Mouse (Mus musculus): ENCODE data around the gene 4930507D05Rik.
"Not testable (repeated sequence)": the region's sequence is repeated elsewhere in the genome, so short reads cannot be mapped to it uniquely, and the experiment has no call there.

Gene 4930507D05Rik

GRCm38 (mm10) chr10:62474944-62475343 lies 25.7 kb downstream of the 4930507D05Rik start:
- DNase-seq (ENCODE audit: extremely low spot score, low read depth, low spot score) = no peak

DNA sequence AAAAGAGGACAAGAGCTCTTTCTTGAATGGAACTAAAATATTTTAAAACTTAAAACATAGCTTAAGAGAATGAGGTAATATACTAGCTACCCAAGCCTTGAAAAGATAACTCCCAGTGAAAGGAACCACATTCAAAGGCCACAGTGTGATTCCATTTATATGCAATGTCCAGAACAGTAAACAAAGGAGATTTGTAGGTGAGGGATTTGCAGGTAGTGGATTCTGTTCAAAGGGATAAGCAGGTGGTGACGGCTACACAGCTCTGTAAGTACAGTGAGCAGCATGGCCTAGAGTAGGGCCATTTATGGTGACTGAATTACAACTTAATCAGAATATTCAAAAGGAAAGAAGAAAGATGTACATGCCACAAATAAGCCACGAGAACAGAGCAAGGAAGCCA lies 27.7 kb downstream of the 4930507D05Rik start:
- no peak for DNase-seq (ENCODE audit: extremely low spot score, low read depth, low spot score)

DNA sequence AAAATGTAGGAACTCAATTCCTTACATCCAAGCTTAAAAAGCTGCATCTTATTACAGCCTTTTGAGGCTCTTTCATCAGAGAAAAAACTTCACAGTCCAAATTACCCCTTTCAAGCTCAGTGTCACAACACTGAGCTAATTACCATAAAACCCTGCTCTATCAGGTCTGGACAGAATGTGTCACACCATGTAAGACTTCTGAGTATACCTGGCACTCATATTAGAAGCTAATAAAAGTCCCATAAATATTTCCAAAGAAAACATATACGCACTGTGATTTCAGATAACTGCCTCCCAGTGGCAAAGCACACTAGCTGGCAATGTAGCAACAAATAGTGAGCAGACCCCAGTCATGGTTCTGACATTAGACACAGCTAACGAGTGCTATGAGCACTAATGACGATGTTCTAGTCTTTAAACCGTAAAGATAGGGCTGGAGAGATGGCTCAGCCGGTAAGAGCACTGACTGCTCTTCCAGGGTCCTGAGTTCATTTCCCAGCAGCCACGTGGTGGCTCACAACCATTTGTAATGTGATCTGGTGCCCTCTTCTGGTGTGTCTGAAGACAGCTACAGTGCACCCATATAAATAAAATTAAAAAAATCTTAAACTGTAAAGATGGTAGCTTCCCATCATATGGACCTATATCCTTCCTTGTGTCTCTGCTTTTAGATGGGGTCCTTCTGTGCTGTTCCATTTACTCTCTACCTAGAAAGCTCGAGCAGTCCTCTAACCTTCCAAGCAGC lies 32.0 kb downstream of the 4930507D05Rik start:
- DNase-seq (ENCODE audit: extremely low spot score, low read depth, low spot score) = no peak

- DNase-seq (ENCODE audit: extremely low spot score, low read depth, low spot score) = no peak
Measured at GRCm38 (mm10) chr10:62485878-62486582, 36.7 kb downstream of the 4930507D05Rik start.

DNA sequence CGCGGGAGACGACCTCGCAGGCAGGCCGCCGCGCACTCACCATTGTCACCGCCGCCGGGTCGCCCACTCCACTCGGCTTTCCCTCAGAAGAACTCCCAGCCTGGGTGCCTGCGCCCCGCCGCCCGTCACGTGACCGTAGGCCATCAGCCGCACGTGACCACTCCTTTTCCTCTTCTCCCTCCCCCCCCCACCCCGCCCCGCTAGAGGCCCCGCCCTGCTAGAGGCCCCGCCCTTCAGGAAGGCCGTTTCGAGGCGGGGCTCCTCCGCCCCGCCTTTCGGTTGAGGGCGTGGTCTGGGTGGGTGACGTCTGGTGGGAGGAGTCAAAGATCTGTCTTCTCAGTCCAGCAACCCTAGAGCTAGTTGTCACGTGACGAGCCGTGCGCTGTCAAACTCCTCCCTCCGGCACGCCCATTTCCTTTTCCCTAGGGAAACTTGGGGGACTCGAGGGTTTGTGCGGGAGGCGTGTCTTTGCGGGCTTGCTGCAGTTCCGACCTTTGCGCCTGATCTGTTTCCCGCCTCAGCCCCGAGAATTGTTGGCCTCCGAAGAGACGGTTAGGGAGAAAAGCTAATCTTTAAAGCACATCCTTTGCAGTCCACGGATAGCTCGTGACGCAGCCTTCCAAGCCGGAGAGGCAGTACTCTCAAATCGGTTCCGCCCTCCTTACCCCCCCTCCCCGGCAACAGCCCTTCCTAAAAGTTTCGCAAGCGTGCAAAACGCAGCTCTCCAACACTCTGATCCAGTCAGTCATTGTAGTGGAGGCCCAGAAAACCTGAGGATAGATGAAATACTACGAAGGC lies 37.5 kb downstream of the 4930507D05Rik start, which contains the start of gene Vps26a:
Gene Vps26a (minus strand): TSS at position 188 of the 798 bp plus-strand sequence.
- DNase-seq (ENCODE audit: extremely low spot score, low read depth, low spot score) = peak; percentile 98

DNA sequence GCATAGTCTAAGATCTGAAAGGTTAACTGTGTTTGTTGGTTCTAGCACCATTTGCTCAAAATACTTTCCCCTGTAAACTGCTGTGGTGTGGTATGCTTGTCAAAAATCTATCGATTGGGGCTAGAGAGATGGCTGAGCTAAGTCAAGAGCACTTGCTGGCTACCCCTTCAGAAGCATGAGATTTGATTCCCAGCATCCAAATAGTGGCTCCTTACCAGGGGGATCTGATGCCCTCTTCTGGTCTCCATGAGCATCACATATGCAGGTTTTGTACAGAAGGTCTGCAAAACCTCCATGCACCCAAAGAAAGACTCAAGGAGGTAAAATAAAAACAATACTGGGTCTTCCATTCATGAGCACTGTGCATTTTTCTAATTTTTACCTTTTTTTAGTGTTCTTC lies 39.0 kb downstream of the 4930507D05Rik start:
- no peak for DNase-seq (ENCODE audit: extremely low spot score, low read depth, low spot score)

GRCm38 (mm10) chr10:62491681-62492080 lies 42.4 kb downstream of the 4930507D05Rik start:
- DNase-seq (ENCODE audit: extremely low spot score, low read depth, low spot score) = not testable (repeated sequence)

DNA sequence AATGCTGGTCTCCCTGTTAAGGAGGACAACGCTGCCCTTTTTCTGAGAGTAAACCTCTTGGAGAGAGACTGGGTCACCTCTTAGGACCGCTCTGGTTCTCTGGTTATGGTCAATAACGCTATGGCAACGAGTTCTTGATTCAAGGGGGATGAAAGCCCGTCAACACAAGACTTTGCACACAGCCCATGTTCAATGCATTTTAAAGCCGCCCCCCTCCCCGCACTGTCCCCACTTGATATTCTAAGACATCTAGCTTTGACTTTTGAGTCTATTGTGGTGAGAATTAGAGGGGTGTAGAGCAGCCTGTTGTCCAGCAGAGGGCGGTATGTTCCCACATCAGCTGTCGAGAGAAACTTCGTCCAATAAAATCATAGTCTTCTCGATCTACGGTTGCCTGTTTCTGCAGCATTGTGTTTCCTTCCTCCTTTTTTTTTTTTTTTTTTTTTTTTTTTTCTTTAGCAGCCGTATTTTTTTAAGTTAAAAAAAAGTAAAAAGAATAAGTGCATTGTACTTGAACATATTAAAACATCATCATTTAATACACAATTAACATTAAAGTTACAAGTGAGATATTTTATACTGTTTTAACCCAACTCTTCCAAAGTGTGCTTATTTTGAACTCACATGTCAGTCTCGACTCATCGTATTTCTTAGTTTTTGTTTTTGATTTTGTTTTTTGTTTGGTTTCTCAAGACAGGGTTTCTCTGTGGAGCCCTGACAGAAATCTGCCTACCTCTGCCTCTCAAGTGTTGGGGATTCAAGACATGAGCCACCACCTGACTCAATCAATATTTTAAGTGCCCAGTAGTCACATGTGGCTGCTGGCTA lies 51.0 kb downstream of the 4930507D05Rik start:
- DNase-seq (ENCODE audit: extremely low spot score, low read depth, low spot score) = peak; percentile 57

Data from hindlimb bud, embryonic 11.5 days (tissue).